Mouse (Mus musculus): ENCODE measurements around the gene Klhl30. TPM values are rescaled to one million over a fixed set of nuclear protein-coding genes. Genes with fewer than 3 reads are reported as not detected.

The Klhl30 gene
- polyA plus RNA-seq, 1 experiment from 2014 or later, result 2.6 TPM

- peaks cover 4% of the 10 kb centered on the region; the same call in 1 of the 2 replicates for H3K4me1 ChIP-seq (ENCODE audit: control insufficient read depth, insufficient read depth, low read length)
- no peaks in the 10 kb centered on the region for H3K9me3 ChIP-seq (replicated peaks; ENCODE audit: control insufficient read depth, low read length)
- no peak overlapping the region for H3K27ac ChIP-seq (ENCODE audit: low read length)
- no peak overlapping the region for H3K4me3 ChIP-seq (replicated peaks; ENCODE audit: low read length)
- H3K9ac ChIP-seq (ENCODE audit: low read length), result no peak overlapping the region
- no peak overlapping the region for H3K4me2 ChIP-seq (ENCODE audit: low read depth, low read length)
- 47% methylated on average over 4 of the region's 4 CpGs for WGBS
- H3K27me3 ChIP-seq (ENCODE audit: control insufficient read depth, insufficient read depth, low read length), result no peaks in the 10 kb centered on the region
- no peak for ATAC-seq (ENCODE audit: insufficient read depth, low FRiP score)
- peaks cover 4% of the 10 kb centered on the region; the same call in 1 of the 2 replicates for H3K36me3 ChIP-seq (ENCODE audit: control insufficient read depth, insufficient read depth, low read length)
Observed at GRCm38 (mm10) chr1:91369408-91369807, 18.6 kb downstream of the Klhl30 start.

GRCm38 (mm10) chr1:91370055-91370454 is 19.2 kb downstream of the Klhl30 start:
- no peak for ATAC-seq (ENCODE audit: insufficient read depth, low FRiP score)
- Histone ChIP-seq H3K27me3 (ENCODE audit: control insufficient read depth, insufficient read depth, low read length) (no peaks in the 10 kb centered on the region), H3K4me1 (ENCODE audit: control insufficient read depth, insufficient read depth, low read length) (peaks cover 4% of the 10 kb centered on the region; the same call in 1 of the 2 replicates), H3K36me3 (ENCODE audit: control insufficient read depth, insufficient read depth, low read length) (peaks cover 9% of the 10 kb centered on the region; the same call in 1 of the 2 replicates), H3K27ac (ENCODE audit: low read length) (no peak overlapping the region), H3K9me3 (replicated peaks; ENCODE audit: control insufficient read depth, low read length) (no peaks in the 10 kb centered on the region), H3K4me3 (replicated peaks; ENCODE audit: low read length) (no peak overlapping the region), H3K9ac (ENCODE audit: low read length) (no peak overlapping the region), H3K4me2 (ENCODE audit: low read depth, low read length) (no peak overlapping the region)
- WGBS, result 80% methylated on average over 23 of the region's 23 CpGs

- WGBS, result 92% methylated on average over 6 of the region's 6 CpGs
- H3K4me3 ChIP-seq (replicated peaks; ENCODE audit: low read length), result no peak overlapping the region
- no peaks in the 10 kb centered on the region for H3K27me3 ChIP-seq (ENCODE audit: control insufficient read depth, insufficient read depth, low read length)
- peaks cover 33% of the 10 kb centered on the region for H3K36me3 ChIP-seq (ENCODE audit: control insufficient read depth, insufficient read depth, low read length)
- ATAC-seq (ENCODE audit: insufficient read depth, low FRiP score), result no peak
- no peak overlapping the region for H3K27ac ChIP-seq (ENCODE audit: low read length)
- no peaks in the 10 kb centered on the region for H3K9me3 ChIP-seq (replicated peaks; ENCODE audit: control insufficient read depth, low read length)
- no peak overlapping the region for H3K4me2 ChIP-seq (ENCODE audit: low read depth, low read length)
- H3K9ac ChIP-seq (ENCODE audit: low read length), result no peak overlapping the region
- H3K4me1 ChIP-seq (ENCODE audit: control insufficient read depth, insufficient read depth, low read length), result no peaks in the 10 kb centered on the region
Observed at GRCm38 (mm10) chr1:91373414-91373835, 22.6 kb downstream of the Klhl30 start.

GRCm38 (mm10) chr1:91380453-91381090 is 29.8 kb downstream of the Klhl30 start:
- H3K36me3 ChIP-seq (ENCODE audit: control insufficient read depth, insufficient read depth, low read length), result peaks cover 54% of the 10 kb centered on the region
- H3K4me2 ChIP-seq (ENCODE audit: low read depth, low read length), result no peak overlapping the region
- H3K27me3 ChIP-seq (ENCODE audit: control insufficient read depth, insufficient read depth, low read length), result no peaks in the 10 kb centered on the region
- no peak overlapping the region for H3K9ac ChIP-seq (ENCODE audit: low read length)
- peak; percentile 56; the same call in 1 of the 2 replicates for ATAC-seq (ENCODE audit: insufficient read depth, low FRiP score)
- WGBS, result 58% methylated on average over 7 of the region's 7 CpGs
- H3K4me3 ChIP-seq (replicated peaks; ENCODE audit: low read length), result no peak overlapping the region
- no peak overlapping the region for H3K27ac ChIP-seq (ENCODE audit: low read length)
- no peaks in the 10 kb centered on the region for H3K9me3 ChIP-seq (replicated peaks; ENCODE audit: control insufficient read depth, low read length)
- H3K4me1 ChIP-seq (ENCODE audit: control insufficient read depth, insufficient read depth, low read length), result no peaks in the 10 kb centered on the region

GRCm38 (mm10) chr1:91381091-91381471 is 30.3 kb downstream of the Klhl30 start:
- no peaks in the 10 kb centered on the region for H3K27me3 ChIP-seq (ENCODE audit: control insufficient read depth, insufficient read depth, low read length)
- no peak for ATAC-seq (ENCODE audit: insufficient read depth, low FRiP score)
- H3K4me2 ChIP-seq (ENCODE audit: low read depth, low read length), result no peak overlapping the region
- H3K27ac ChIP-seq (ENCODE audit: low read length), result no peak overlapping the region
- no peaks in the 10 kb centered on the region for H3K9me3 ChIP-seq (replicated peaks; ENCODE audit: control insufficient read depth, low read length)
- H3K4me1 ChIP-seq (ENCODE audit: control insufficient read depth, insufficient read depth, low read length), result no peaks in the 10 kb centered on the region
- H3K9ac ChIP-seq (ENCODE audit: low read length), result no peak overlapping the region
- WGBS, result 86% methylated on average over 4 of the region's 4 CpGs
- no peak overlapping the region for H3K4me3 ChIP-seq (replicated peaks; ENCODE audit: low read length)
- peaks cover 54% of the 10 kb centered on the region for H3K36me3 ChIP-seq (ENCODE audit: control insufficient read depth, insufficient read depth, low read length)

- no peaks in the 10 kb centered on the region for H3K27me3 ChIP-seq (ENCODE audit: control insufficient read depth, insufficient read depth, low read length)
- ATAC-seq (ENCODE audit: insufficient read depth, low FRiP score), result peak; percentile 33; the same call in 1 of the 2 replicates
- H3K36me3 ChIP-seq (ENCODE audit: control insufficient read depth, insufficient read depth, low read length), result peaks cover 12% of the 10 kb centered on the region
- no peak overlapping the region for H3K4me2 ChIP-seq (ENCODE audit: low read depth, low read length)
- no peak overlapping the region for H3K4me3 ChIP-seq (replicated peaks; ENCODE audit: low read length)
- 59% methylated on average over 5 of the region's 5 CpGs for WGBS
- no peak overlapping the region for H3K27ac ChIP-seq (ENCODE audit: low read length)
- H3K9ac ChIP-seq (ENCODE audit: low read length), result no peak overlapping the region
- H3K9me3 ChIP-seq (replicated peaks; ENCODE audit: control insufficient read depth, low read length), result no peaks in the 10 kb centered on the region
- H3K4me1 ChIP-seq (ENCODE audit: control insufficient read depth, insufficient read depth, low read length), result peaks cover 10% of the 10 kb centered on the region; the same call in 1 of the 2 replicates
Observed at GRCm38 (mm10) chr1:91390369-91390768, 39.6 kb downstream of the Klhl30 start.

- Histone ChIP-seq H3K27me3 (ENCODE audit: control insufficient read depth, insufficient read depth, low read length) (no peaks in the 10 kb centered on the region), H3K4me3 (replicated peaks; ENCODE audit: low read length) (peak overlapping the region; percentile 69), H3K9me3 (replicated peaks; ENCODE audit: control insufficient read depth, low read length) (no peaks in the 10 kb centered on the region), H3K36me3 (ENCODE audit: control insufficient read depth, insufficient read depth, low read length) (no peaks in the 10 kb centered on the region), H3K4me2 (ENCODE audit: low read depth, low read length) (peak overlapping the region; percentile 67), H3K27ac (ENCODE audit: low read length) (peak overlapping the region; percentile 68; the same call in 1 of the 2 replicates), H3K4me1 (ENCODE audit: control insufficient read depth, insufficient read depth, low read length) (peaks cover 15% of the 10 kb centered on the region), H3K9ac (ENCODE audit: low read length) (peak overlapping the region; percentile 88)
- no peak for ATAC-seq (ENCODE audit: insufficient read depth, low FRiP score)
- under 1% methylated on average over 12 of the region's 12 CpGs for WGBS
Observed at GRCm38 (mm10) chr1:91397927-91398259, 47.1 kb downstream of the Klhl30 start.

- ATAC-seq (ENCODE audit: insufficient read depth, low FRiP score), result peak; percentile 96
- H3K36me3 ChIP-seq (ENCODE audit: control insufficient read depth, insufficient read depth, low read length), result no peaks in the 10 kb centered on the region
- H3K9me3 ChIP-seq (replicated peaks; ENCODE audit: control insufficient read depth, low read length), result no peaks in the 10 kb centered on the region
- H3K9ac ChIP-seq (ENCODE audit: low read length), result peak within 1 kb of the TSS; percentile 88
- H3K27me3 ChIP-seq (ENCODE audit: control insufficient read depth, insufficient read depth, low read length), result no peaks in the 10 kb centered on the region
- H3K4me3 ChIP-seq (replicated peaks; ENCODE audit: low read length), result peak within 1 kb of the TSS; percentile 69
- peak within 1 kb of the TSS; percentile 70 for H3K4me2 ChIP-seq (ENCODE audit: low read depth, low read length)
- WGBS, result under 1% methylated on average over 89 of the region's 91 CpGs
- peaks cover 15% of the 10 kb centered on the region for H3K4me1 ChIP-seq (ENCODE audit: control insufficient read depth, insufficient read depth, low read length)
- H3K27ac ChIP-seq (ENCODE audit: low read length), result peak within 1 kb of the TSS; percentile 68
Observed at GRCm38 (mm10) chr1:91398260-91399062, 47.6 kb downstream of the Klhl30 start, which contains the start of gene Ilkap. Ilkap (minus strand) TSS chr1:91398815.

GRCm38 (mm10) chr1:91404976-91405375 is 54.2 kb downstream of the Klhl30 start:
- Histone ChIP-seq H3K4me2 (ENCODE audit: low read depth, low read length) (no peak overlapping the region), H3K9ac (ENCODE audit: low read length) (no peak overlapping the region), H3K4me3 (replicated peaks; ENCODE audit: low read length) (no peak overlapping the region), H3K27ac (ENCODE audit: low read length) (no peak overlapping the region), H3K4me1 (ENCODE audit: control insufficient read depth, insufficient read depth, low read length) (no peaks in the 10 kb centered on the region), H3K9me3 (replicated peaks; ENCODE audit: control insufficient read depth, low read length) (no peaks in the 10 kb centered on the region), H3K27me3 (ENCODE audit: control insufficient read depth, insufficient read depth, low read length) (no peaks in the 10 kb centered on the region; the same call in 1 of the 2 replicates), H3K36me3 (ENCODE audit: control insufficient read depth, insufficient read depth, low read length) (no peaks in the 10 kb centered on the region)
- 24% methylated on average over 1 of the region's 1 CpGs for WGBS
- ATAC-seq (ENCODE audit: insufficient read depth, low FRiP score), result no peak
